15 mouse cellular contexts compared by ENCODE assay signal in the genomic region with DNA sequence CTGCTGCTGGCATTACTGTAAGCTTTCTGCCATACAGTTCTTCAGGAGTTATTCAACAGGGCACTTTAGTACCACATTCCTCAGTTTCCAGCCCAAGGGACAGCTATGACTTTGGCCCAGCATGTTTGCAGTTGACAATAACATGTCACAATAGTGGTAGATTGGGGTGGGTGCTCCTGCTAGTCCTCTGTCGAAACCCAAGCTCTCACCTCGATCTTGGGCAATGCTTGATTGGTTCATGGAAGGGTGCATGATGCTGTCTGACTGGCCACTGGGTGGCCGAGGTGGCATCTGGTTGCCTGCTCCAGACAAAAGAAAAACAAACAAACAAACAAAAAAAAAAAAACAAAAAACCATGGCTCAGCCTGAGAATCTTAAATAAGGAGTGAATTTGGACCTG.
"Had no signal": no experiment of that assay in that cellular context is flagged by ENCODE, and none has a peak within 500 bp of the region (broad histone marks: within the 10 kb centered on the region; RNA-seq: fewer than 3 reads in every experiment).

No protein-coding gene starts in this region.

- H3K9me3 ChIP-seq: limb, embryonic 10.5 days; lung, embryonic 15.5 days; megakaryocyte, embryonic 14.5 days; midbrain, embryonic 15.5 days had no signal

- H3K4me1 ChIP-seq: limb, embryonic 10.5 days; midbrain, embryonic 15.5 days had no signal

- H3K4me2 ChIP-seq: liver, embryonic 11.5 days; lung, embryonic 15.5 days; midbrain, embryonic 11.5 days; midbrain, embryonic 15.5 days had no signal

- H3K27ac ChIP-seq: kidney, postnatal 0 days; left cerebral cortex, adult 2 months; limb, embryonic 10.5 days; lung, embryonic 15.5 days; midbrain, embryonic 15.5 days had no signal

- H3K4me3 ChIP-seq: left cerebral cortex, adult 2 months; limb, embryonic 10.5 days; lung, embryonic 15.5 days; megakaryocyte, embryonic 14.5 days; midbrain, embryonic 15.5 days had no signal

- H3K9ac ChIP-seq: lung, embryonic 15.5 days; midbrain, embryonic 15.5 days had no signal

- ATAC-seq: intestine, embryonic 16.5 days; midbrain, embryonic 15.5 days had no signal

- H3K27me3 ChIP-seq: lung, embryonic 15.5 days; megakaryocyte, embryonic 14.5 days; midbrain, embryonic 15.5 days had no signal

- DNase-seq: kidney, adult 8-10 months; kidney, postnatal 36 days; lung, postnatal 36 days; right cerebral cortex, postnatal 14 days; thymus, adult 18-20 months; thymus, postnatal 14 days had no signal
